Mouse (Mus musculus): ENCODE measurements around the gene Mup16. TPM values are rescaled to one million over a fixed set of nuclear protein-coding genes. Genes with fewer than 3 reads are reported as not detected.

The Mup16 gene
- not detected in 2 replicates for polyA plus RNA-seq (2015; fragmentation: Nextera tagmentation; extraction: Ambion mirVana)

GRCm38 (mm10) chr4:61519431-61519830 lies at the start of gene Mup16:
Gene Mup16 (minus strand): TSS chr4:61519531.

Other genes with a start within 250 kb of the Mup16 start
- not detected in 2 replicates for gene Mup14, start 215.5 kb downstream of the Mup16 start, polyA plus RNA-seq (2015; fragmentation: Nextera tagmentation; extraction: Ambion mirVana)
- not detected in 2 replicates for gene Mup15, start 79.8 kb downstream of the Mup16 start, polyA plus RNA-seq (2015; fragmentation: Nextera tagmentation; extraction: Ambion mirVana)
- gene Mup17, start 76.3 kb upstream of the Mup16 start, polyA plus RNA-seq (2015; fragmentation: Nextera tagmentation; extraction: Ambion mirVana), result not detected in 2 replicates
- not detected in 2 replicates for gene Mup18, start 154.6 kb upstream of the Mup16 start, polyA plus RNA-seq (2015; fragmentation: Nextera tagmentation; extraction: Ambion mirVana)